Mouse (Mus musculus): ENCODE results near the gene Kcnq5. TPM values are rescaled to one million over a fixed set of nuclear protein-coding genes. Genes with fewer than 3 reads are reported as not detected.

The Kcnq5 gene
- polyA plus RNA-seq, 1 experiment: 0.10 TPM

- Histone ChIP-seq H3K27me3 (replicated peaks) (no peaks in the 10 kb centered on the region), H3K36me3 (replicated peaks; ENCODE audit: low read length) (no peaks in the 10 kb centered on the region), H3K4me1 (peaks cover 6% of the 10 kb centered on the region; the same call in 1 of the 2 replicates), H3K9me3 (no peaks in the 10 kb centered on the region), H3K4me3 (replicated peaks) (no peak overlapping the region)
- TF ChIP-seq FLI1 (IDR thresholded peaks at IDR 0.05; ENCODE audit: low read length) (no peak), GATA1 (IDR thresholded peaks at IDR 0.05; ENCODE audit: borderline replicate concordance, low read length) (no peak)
Measured at GRCm38 (mm10) chr1:21460941-21461689, 500.6 kb downstream of the Kcnq5 start.

- H3K36me3 ChIP-seq (replicated peaks; ENCODE audit: low read length): no peaks in the 10 kb centered on the region
- H3K4me1 ChIP-seq: peaks cover 6% of the 10 kb centered on the region; the same call in 1 of the 2 replicates
- no peaks in the 10 kb centered on the region for H3K27me3 ChIP-seq (replicated peaks)
- H3K9me3 ChIP-seq: no peaks in the 10 kb centered on the region
- no peak overlapping the region for H3K4me3 ChIP-seq (replicated peaks)
- no peak for TF ChIP-seq GATA1 (IDR thresholded peaks at IDR 0.05; ENCODE audit: borderline replicate concordance, low read length)
- TF ChIP-seq FLI1 (IDR thresholded peaks at IDR 0.05; ENCODE audit: low read length): no peak
Measured at GRCm38 (mm10) chr1:21458581-21458980, 503.2 kb downstream of the Kcnq5 start.

GRCm38 (mm10) chr1:21455971-21456370, 505.8 kb downstream of the Kcnq5 start:
- TF ChIP-seq GATA1 (IDR thresholded peaks at IDR 0.05; ENCODE audit: borderline replicate concordance, low read length): no peak
- TF ChIP-seq FLI1 (IDR thresholded peaks at IDR 0.05; ENCODE audit: low read length): no peak
- Histone ChIP-seq H3K9me3 (no peaks in the 10 kb centered on the region), H3K27me3 (replicated peaks) (no peaks in the 10 kb centered on the region), H3K36me3 (replicated peaks; ENCODE audit: low read length) (no peaks in the 10 kb centered on the region), H3K4me3 (replicated peaks) (no peak overlapping the region), H3K4me1 (peaks cover under 1% of the 10 kb centered on the region; the same call in 1 of the 2 replicates)

- Histone ChIP-seq H3K36me3 (replicated peaks; ENCODE audit: low read length) (no peaks in the 10 kb centered on the region), H3K9me3 (no peaks in the 10 kb centered on the region), H3K4me3 (replicated peaks) (no peak overlapping the region), H3K27me3 (replicated peaks) (no peaks in the 10 kb centered on the region), H3K4me1 (no peaks in the 10 kb centered on the region)
- TF ChIP-seq GATA1 (IDR thresholded peaks at IDR 0.05; ENCODE audit: borderline replicate concordance, low read length) (no peak), FLI1 (IDR thresholded peaks at IDR 0.05; ENCODE audit: low read length) (no peak)
Measured at GRCm38 (mm10) chr1:21448227-21448626, 513.5 kb downstream of the Kcnq5 start.

GRCm38 (mm10) chr1:21436753-21437152, 525.0 kb downstream of the Kcnq5 start:
- no peaks in the 10 kb centered on the region for H3K9me3 ChIP-seq
- H3K4me1 ChIP-seq: no peaks in the 10 kb centered on the region
- TF ChIP-seq FLI1 (IDR thresholded peaks at IDR 0.05; ENCODE audit: low read length) (no peak), GATA1 (IDR thresholded peaks at IDR 0.05; ENCODE audit: borderline replicate concordance, low read length) (no peak)
- H3K4me3 ChIP-seq (replicated peaks): no peak overlapping the region
- H3K36me3 ChIP-seq (replicated peaks; ENCODE audit: low read length): no peaks in the 10 kb centered on the region
- no peaks in the 10 kb centered on the region for H3K27me3 ChIP-seq (replicated peaks)

- H3K36me3 ChIP-seq (replicated peaks; ENCODE audit: low read length): no peaks in the 10 kb centered on the region
- H3K27me3 ChIP-seq (replicated peaks): no peaks in the 10 kb centered on the region
- no peaks in the 10 kb centered on the region for H3K4me1 ChIP-seq
- H3K4me3 ChIP-seq (replicated peaks): no peak overlapping the region
- no peaks in the 10 kb centered on the region for H3K9me3 ChIP-seq
- no peak for TF ChIP-seq GATA1 (IDR thresholded peaks at IDR 0.05; ENCODE audit: borderline replicate concordance, low read length)
- TF ChIP-seq FLI1 (IDR thresholded peaks at IDR 0.05; ENCODE audit: low read length): no peak
Measured at GRCm38 (mm10) chr1:21434853-21435252, 526.9 kb downstream of the Kcnq5 start.

GRCm38 (mm10) chr1:21431666-21432065, 530.1 kb downstream of the Kcnq5 start:
- H3K4me1 ChIP-seq: no peaks in the 10 kb centered on the region
- H3K36me3 ChIP-seq (replicated peaks; ENCODE audit: low read length): no peaks in the 10 kb centered on the region
- no peak overlapping the region for H3K4me3 ChIP-seq (replicated peaks)
- no peaks in the 10 kb centered on the region for H3K27me3 ChIP-seq (replicated peaks)
- no peaks in the 10 kb centered on the region for H3K9me3 ChIP-seq
- no peak for TF ChIP-seq FLI1 (IDR thresholded peaks at IDR 0.05; ENCODE audit: low read length)
- TF ChIP-seq GATA1 (IDR thresholded peaks at IDR 0.05; ENCODE audit: borderline replicate concordance, low read length): no peak

- H3K4me1 ChIP-seq: no peaks in the 10 kb centered on the region
- no peak for TF ChIP-seq FLI1 (IDR thresholded peaks at IDR 0.05; ENCODE audit: low read length)
- TF ChIP-seq GATA1 (IDR thresholded peaks at IDR 0.05; ENCODE audit: borderline replicate concordance, low read length): no peak
- no peaks in the 10 kb centered on the region for H3K9me3 ChIP-seq
- no peak overlapping the region for H3K4me3 ChIP-seq (replicated peaks)
- no peaks in the 10 kb centered on the region for H3K27me3 ChIP-seq (replicated peaks)
- H3K36me3 ChIP-seq (replicated peaks; ENCODE audit: low read length): no peaks in the 10 kb centered on the region
Measured at GRCm38 (mm10) chr1:21428079-21428478, 533.7 kb downstream of the Kcnq5 start.

GRCm38 (mm10) chr1:21425654-21426053, 536.1 kb downstream of the Kcnq5 start:
- Histone ChIP-seq H3K27me3 (replicated peaks) (no peaks in the 10 kb centered on the region), H3K4me1 (no peaks in the 10 kb centered on the region), H3K36me3 (replicated peaks; ENCODE audit: low read length) (no peaks in the 10 kb centered on the region), H3K9me3 (no peaks in the 10 kb centered on the region), H3K4me3 (replicated peaks) (no peak overlapping the region)
- no peak for TF ChIP-seq FLI1 (IDR thresholded peaks at IDR 0.05; ENCODE audit: low read length)
- TF ChIP-seq GATA1 (IDR thresholded peaks at IDR 0.05; ENCODE audit: borderline replicate concordance, low read length): no peak

- TF ChIP-seq GATA1 (IDR thresholded peaks at IDR 0.05; ENCODE audit: borderline replicate concordance, low read length): no peak
- no peak for TF ChIP-seq FLI1 (IDR thresholded peaks at IDR 0.05; ENCODE audit: low read length)
- no peaks in the 10 kb centered on the region for H3K36me3 ChIP-seq (replicated peaks; ENCODE audit: low read length)
- no peaks in the 10 kb centered on the region for H3K27me3 ChIP-seq (replicated peaks)
- H3K9me3 ChIP-seq: no peaks in the 10 kb centered on the region
- H3K4me1 ChIP-seq: no peaks in the 10 kb centered on the region
- H3K4me3 ChIP-seq (replicated peaks): no peak overlapping the region
Measured at GRCm38 (mm10) chr1:21419370-21419769, 542.4 kb downstream of the Kcnq5 start.
